Mouse (Mus musculus): Measurements from ENCODE around the gene Pard3.

DNA sequence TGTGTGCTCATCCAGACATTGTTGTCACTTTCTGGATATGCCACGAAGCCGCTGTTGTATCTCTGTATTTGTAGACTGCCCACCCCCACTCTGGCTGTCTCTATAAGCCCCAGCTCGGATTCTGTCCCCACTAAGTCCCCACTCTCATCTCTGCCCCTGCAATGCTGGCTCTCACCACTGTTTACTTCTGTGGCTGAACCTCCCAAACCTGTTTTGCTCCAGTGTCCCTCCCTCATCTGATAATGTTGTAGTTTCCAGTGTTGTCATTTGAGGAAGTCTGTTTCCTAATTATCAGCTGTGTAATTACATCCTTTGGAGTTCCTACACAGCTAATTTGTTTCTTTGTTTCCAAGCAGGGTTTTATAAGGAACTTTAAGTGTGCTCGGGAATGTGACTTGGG is 81.4 kb downstream of the Pard3 start:
- TF ChIP-seq EP300 (optimal IDR thresholded peaks at IDR 0.05) (no peak), CTCF (IDR thresholded peaks at IDR 0.05; ENCODE audit: low read depth) (peak; percentile 16; the same call in 1 of the 2 replicates)

All from stomach, postnatal 0 days (tissue).